Mouse (Mus musculus): ENCODE results near the gene Efna2. TPM values are rescaled to one million over a fixed set of nuclear protein-coding genes. Genes with fewer than 3 reads are reported as not detected.

Gene Efna2
- polyA plus RNA-seq, 1 experiment from 2014 or later: 62.2 TPM

Other genes starting within 250 kb of the Efna2 start
- gene Wdr18, start 219.3 kb upstream of the Efna2 start, polyA plus RNA-seq (2016; fragmentation: Nextera tagmentation; extraction: Ambion mirVana): 120 and 122 TPM in 2 replicates
- 0.54 and 0.68 TPM in 2 replicates for gene Grin3b, start 208.8 kb upstream of the Efna2 start, polyA plus RNA-seq (2016; fragmentation: Nextera tagmentation; extraction: Ambion mirVana)
- 20.7 and 22.5 TPM in 2 replicates for gene Tmem259, start 195.2 kb upstream of the Efna2 start, polyA plus RNA-seq (2016; fragmentation: Nextera tagmentation; extraction: Ambion mirVana)
- gene Cnn2, start 190.9 kb upstream of the Efna2 start, polyA plus RNA-seq (2016; fragmentation: Nextera tagmentation; extraction: Ambion mirVana): 216 and 240 TPM in 2 replicates
- gene Abca7, start 183.0 kb upstream of the Efna2 start, polyA plus RNA-seq (2016; fragmentation: Nextera tagmentation; extraction: Ambion mirVana): 2.1 and 2.3 TPM in 2 replicates
- 12.5 and 12.6 TPM in 2 replicates for gene Arhgap45, start 162.8 kb upstream of the Efna2 start, polyA plus RNA-seq (2016; fragmentation: Nextera tagmentation; extraction: Ambion mirVana)
- gene Polr2e, start 139.7 kb upstream of the Efna2 start, polyA plus RNA-seq (2016; fragmentation: Nextera tagmentation; extraction: Ambion mirVana): 241 and 251 TPM in 2 replicates
- gene Gpx4, start 132.3 kb upstream of the Efna2 start, polyA plus RNA-seq (2016; fragmentation: Nextera tagmentation; extraction: Ambion mirVana): 463 and 494 TPM in 2 replicates
- 13.9 and 14.4 TPM in 2 replicates for gene Sbno2, start 73.9 kb upstream of the Efna2 start, polyA plus RNA-seq (2016; fragmentation: Nextera tagmentation; extraction: Ambion mirVana)
- gene Stk11, start 63.7 kb upstream of the Efna2 start, polyA plus RNA-seq (2016; fragmentation: Nextera tagmentation; extraction: Ambion mirVana): 16.1 and 18.1 TPM in 2 replicates
- gene Atp5d, start 40.9 kb upstream of the Efna2 start, polyA plus RNA-seq (2016; fragmentation: Nextera tagmentation; extraction: Ambion mirVana): 460 and 465 TPM in 2 replicates
- gene Cbarp, start 38.6 kb upstream of the Efna2 start, polyA plus RNA-seq (2016; fragmentation: Nextera tagmentation; extraction: Ambion mirVana): 4.9 and 5.6 TPM in 2 replicates
- 30.6 and 38.0 TPM in 2 replicates for gene Midn, start 31.2 kb upstream of the Efna2 start, polyA plus RNA-seq (2016; fragmentation: Nextera tagmentation; extraction: Ambion mirVana)
- 166 and 175 TPM in 2 replicates for gene Cirbp, start 13.5 kb upstream of the Efna2 start, polyA plus RNA-seq (2016; fragmentation: Nextera tagmentation; extraction: Ambion mirVana)
- 9.1 and 9.5 TPM in 2 replicates for gene 1600002K03Rik, start 6.5 kb upstream of the Efna2 start, polyA plus RNA-seq (2016; fragmentation: Nextera tagmentation; extraction: Ambion mirVana)
- 103 and 112 TPM in 2 replicates for gene Mum1, start 47.0 kb downstream of the Efna2 start, polyA plus RNA-seq (2016; fragmentation: Nextera tagmentation; extraction: Ambion mirVana)
- 258 and 278 TPM in 2 replicates for gene Ndufs7, start 69.6 kb downstream of the Efna2 start, polyA plus RNA-seq (2016; fragmentation: Nextera tagmentation; extraction: Ambion mirVana)
- gene Gamt, start 81.5 kb downstream of the Efna2 start, polyA plus RNA-seq (2016; fragmentation: Nextera tagmentation; extraction: Ambion mirVana): 30.7 and 31.9 TPM in 2 replicates
- 69.1 and 71.0 TPM in 2 replicates for gene Dazap1, start 82.0 kb downstream of the Efna2 start, polyA plus RNA-seq (2016; fragmentation: Nextera tagmentation; extraction: Ambion mirVana)
- 926 and 930 TPM in 2 replicates for gene Rps15, start 113.0 kb downstream of the Efna2 start, polyA plus RNA-seq (2016; fragmentation: Nextera tagmentation; extraction: Ambion mirVana)
- gene Apc2, start 116.5 kb downstream of the Efna2 start, polyA plus RNA-seq (2016; fragmentation: Nextera tagmentation; extraction: Ambion mirVana): 4.7 and 5.3 TPM in 2 replicates
- 48.1 and 50.5 TPM in 2 replicates for gene 2310011J03Rik, start 141.1 kb downstream of the Efna2 start, polyA plus RNA-seq (2016; fragmentation: Nextera tagmentation; extraction: Ambion mirVana)
- 6.3 and 6.6 TPM in 2 replicates for gene Pcsk4, start 150.0 kb downstream of the Efna2 start, polyA plus RNA-seq (2016; fragmentation: Nextera tagmentation; extraction: Ambion mirVana)
- 4.1 and 4.6 TPM in 2 replicates for gene Reep6, start 150.5 kb downstream of the Efna2 start, polyA plus RNA-seq (2016; fragmentation: Nextera tagmentation; extraction: Ambion mirVana)
- 0.70 and 0.88 TPM in 2 replicates for gene Adamtsl5, start 168.9 kb downstream of the Efna2 start, polyA plus RNA-seq (2016; fragmentation: Nextera tagmentation; extraction: Ambion mirVana)
- gene Plk5, start 177.0 kb downstream of the Efna2 start, polyA plus RNA-seq (2016; fragmentation: Nextera tagmentation; extraction: Ambion mirVana): 1.2 and 1.3 TPM in 2 replicates
- gene Mex3d, start 208.2 kb downstream of the Efna2 start, polyA plus RNA-seq (2016; fragmentation: Nextera tagmentation; extraction: Ambion mirVana): 12.5 and 15.2 TPM in 2 replicates
- 361 and 364 TPM in 2 replicates for gene Mbd3, start 220.1 kb downstream of the Efna2 start, polyA plus RNA-seq (2016; fragmentation: Nextera tagmentation; extraction: Ambion mirVana)
- 416 and 437 TPM in 2 replicates for gene Uqcr11, start 227.3 kb downstream of the Efna2 start, polyA plus RNA-seq (2016; fragmentation: Nextera tagmentation; extraction: Ambion mirVana)

All from limb, embryonic 12.5 days (tissue).